Mouse (Mus musculus): ENCODE measurements at regions not wholly inside any gene's neighbourhood (a gene's known extent, or its start where the extent isn't known, plus 50 kb on each side); places are given as distances from the start of the nearest gene placed in this dataset.
"Not testable (repeated sequence)": the region's sequence is repeated elsewhere in the genome, so short reads cannot be mapped to it uniquely, and the experiment has no call there.

DNA sequence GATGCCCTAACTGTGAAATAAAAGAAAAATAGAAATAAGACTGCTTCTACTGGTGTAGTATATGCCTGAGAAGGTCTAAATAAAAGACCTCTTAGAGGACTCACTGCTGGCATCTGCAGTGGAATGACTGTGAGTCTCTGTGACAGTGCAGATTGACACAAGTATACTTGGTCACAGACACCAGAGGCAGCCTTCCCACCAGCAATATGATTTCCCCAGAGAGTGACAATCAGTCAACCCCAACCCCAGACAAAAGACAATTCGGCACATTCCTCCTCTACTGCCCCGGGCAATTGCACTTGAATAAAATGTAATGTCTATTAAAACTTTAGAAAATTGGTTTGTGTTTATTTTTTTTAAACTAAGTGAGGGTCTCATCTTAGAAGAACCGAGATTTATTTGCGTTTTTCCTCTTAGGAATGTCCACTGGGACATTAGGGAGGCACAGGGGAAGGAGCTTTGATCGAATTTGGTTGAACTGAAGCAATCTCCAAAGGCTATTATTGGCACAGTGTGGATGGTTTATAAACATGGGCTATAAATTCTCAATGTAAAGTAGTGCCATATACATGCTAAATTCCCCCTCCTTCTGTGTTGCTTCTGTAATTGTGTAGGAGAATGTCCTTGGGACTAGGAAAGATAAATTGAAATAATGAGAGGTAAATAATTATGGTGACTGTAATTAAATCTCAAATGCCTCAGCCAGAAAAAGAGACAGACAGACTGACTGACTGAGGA, 123.0 kb upstream of the Lnx1 start:
- DNase-seq = no peak

DNA sequence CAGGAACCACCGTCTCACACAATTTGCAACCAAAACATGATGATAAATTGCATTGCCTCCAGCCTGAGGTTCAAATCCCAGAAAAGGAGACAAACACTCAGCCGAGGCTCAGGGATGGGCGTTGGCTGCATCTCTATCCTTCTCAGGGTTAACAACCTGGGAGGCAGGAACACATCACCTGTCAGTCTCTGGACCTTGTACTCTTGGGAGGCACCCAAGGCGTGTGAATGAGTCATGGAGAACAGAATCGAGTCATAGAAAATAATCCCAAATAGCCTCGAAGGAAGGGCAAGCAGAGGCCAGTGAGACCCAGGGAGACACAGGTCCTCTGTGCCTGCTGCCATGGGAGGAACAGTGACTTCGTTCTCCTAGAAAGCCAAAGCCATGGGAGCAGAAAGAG, 121.0 kb upstream of the Lnx1 start:
- no peak for DNase-seq

DNA sequence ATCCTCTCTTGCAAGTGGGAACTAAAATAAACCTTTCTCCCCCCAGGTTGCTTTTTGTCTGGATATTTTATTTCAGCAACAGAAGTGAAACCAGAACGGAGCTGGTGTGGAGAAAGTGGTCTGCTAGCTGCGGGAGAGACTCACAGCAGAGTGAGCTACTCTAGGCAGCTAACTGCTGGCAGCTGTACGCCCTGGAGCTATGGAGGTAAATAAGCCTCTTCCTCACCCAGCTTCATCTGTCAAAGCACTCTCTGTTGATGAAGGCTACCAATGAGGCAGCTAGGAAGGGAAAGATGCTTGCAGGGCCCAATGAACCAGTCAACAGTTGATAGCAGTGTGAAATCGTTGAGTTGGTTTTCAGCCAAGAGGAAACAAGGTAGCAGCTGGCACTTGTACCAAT, 119.3 kb upstream of the Lnx1 start:
- no peak for DNase-seq

DNA sequence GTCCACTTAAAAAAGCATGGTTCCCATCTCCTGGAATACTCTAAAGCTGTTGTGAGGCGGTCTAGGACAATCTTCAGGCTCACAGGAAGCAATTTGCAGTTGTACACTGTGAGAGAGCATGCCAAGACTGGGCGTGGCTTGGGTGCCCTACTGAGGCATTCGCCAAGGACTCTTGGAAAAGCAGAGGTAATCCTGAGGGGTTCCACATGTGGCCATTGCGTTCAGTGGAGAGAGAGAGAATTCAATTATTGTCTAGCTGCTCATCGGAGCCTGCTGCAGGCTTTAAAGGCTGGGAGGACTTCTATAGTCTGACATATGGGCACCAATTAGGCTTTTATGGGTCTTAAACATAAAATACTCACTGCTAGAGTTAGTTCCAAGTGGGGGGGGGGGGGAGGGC, 113.8 kb upstream of the Lnx1 start:
- no peak for DNase-seq

DNA sequence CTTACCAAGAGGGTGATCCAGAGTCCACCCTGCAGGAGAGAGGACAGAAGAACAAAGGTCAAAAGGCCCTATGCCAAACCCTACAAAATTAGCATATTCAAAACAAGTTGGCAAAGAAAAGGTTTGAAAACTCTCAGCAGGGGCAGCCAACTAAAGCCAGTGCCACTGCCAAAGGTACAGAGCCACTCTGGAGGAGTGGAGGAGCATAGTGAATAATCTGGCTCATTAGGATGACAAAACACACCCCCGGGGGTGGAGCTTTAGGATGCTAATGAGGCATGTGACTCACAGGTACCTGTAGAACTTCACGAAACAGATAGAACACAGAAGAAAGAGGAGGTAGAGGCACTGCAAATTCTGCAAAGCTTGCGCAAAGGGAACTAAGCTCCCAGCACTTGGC, 110.7 kb upstream of the Lnx1 start:
- DNase-seq = no peak

DNA sequence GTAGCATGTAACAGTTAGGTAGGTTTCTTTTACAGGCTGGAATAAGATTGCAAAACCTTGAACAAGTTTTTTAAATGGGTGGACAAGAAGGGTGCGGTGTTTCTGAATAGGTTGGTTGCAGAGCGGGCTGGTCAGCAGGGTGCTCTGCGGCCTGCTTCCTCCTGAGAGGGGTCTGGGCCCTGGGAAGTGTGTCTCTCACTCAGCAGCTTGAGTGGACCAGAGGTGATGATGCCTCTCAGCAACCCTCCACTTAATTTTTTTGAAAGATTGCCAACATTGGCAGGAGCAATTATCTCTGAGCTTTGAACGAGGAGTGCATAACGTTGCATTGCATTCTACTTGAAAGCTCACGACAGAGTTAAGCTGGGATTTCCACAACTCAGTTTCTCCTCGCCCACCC, 108.3 kb upstream of the Lnx1 start:
- no peak for DNase-seq

DNA sequence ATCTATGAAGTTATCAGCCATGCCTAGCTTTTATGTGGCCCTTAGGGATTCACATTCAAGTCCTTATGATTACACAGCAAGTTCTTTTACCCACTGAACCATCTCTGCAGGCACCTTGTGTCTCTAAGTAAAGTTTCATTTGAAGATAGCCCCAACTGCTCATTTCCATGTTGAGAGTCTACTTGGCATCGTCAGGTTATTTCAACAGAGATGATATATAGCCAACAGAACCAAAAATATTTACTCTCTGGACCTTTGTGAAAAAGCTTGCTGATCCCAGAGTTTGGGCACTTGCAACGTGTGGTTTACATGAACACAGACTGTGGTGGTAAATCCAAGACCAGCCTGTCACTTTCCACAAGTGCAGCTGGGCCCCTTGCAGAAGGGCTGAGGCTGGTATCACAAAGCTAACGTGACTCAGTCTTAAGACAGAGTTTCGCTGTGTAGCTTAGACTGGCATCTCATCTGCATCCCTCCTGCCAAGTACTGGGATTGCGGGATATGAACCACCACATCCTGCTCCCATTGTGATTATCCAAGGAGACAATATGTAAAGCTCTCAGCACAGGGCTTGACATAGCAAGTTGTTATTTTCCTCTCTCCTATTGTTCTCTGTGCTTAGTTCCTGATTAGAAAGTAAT, 105.0 kb upstream of the Lnx1 start:
- DNase-seq = no peak

DNA sequence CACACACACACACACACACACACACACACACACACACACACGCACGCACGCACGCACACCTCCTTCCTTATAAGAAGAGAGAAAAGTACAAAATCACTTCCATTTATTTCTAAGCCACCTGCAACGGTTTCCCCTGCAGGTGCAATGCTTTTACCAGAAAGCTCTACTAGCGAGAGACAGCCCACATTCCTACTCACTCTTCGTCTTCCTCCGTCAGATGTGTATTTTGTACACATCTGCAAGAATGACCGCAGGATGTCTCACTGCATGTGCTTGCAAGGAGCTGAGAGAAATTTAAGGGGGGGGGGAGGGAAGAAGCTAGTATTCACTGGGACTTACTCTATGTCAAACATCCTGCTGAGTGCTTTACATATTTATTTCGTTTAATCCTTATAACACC, 99.2 kb upstream of the Lnx1 start:
- no peak for DNase-seq

DNA sequence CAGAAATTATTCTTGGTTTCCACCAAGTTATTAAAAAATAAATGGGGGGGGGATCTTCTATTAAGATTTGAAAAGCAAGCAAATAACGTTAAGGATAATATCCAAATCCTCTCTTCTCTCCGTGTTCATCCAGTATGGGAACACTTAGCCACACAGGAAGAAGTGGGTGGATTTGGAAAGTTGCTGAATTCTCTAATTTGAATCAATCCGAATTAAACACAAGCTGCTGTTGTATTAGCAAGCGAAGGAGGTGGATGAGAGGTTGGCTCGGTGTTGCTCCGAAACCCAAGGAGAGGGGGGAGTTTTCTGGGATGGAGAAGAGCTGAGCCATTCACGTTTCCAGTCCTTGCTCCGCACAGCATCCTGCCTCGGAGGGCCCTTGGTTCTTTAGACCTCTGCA, 97.6 kb upstream of the Lnx1 start:
- no peak for DNase-seq

DNA sequence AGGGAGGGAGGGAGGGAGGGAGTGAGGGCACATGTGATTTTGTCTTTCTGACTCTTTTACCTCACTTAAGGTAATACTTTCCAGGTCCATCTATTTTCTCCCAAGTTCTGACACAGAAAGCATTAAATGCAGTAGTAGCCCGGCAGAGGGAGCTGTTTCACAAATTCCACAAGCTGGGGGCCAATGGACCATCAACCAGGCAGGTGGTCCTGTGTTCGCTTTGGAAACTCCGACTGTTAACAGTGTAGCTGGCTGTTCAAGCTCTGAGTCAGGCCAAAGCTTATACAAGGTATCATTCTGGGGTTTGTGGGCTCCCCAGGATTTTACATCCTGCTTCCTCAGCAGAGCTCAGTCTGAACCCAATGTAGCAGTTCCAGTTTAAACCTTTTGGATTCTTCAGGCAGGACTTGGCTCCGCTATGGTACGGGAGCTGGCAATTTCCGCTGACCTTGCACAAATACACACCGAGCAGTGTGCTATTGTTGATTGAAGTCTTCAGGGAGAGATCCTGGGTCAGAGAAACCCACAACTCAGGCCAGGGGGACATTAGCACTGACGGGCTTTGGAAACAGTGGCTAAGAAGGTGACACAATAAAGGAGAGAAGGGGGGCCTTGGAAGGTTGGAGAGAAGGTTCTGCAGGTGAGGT, 93.8 kb upstream of the Lnx1 start:
- peak; percentile 90 for DNase-seq

DNA sequence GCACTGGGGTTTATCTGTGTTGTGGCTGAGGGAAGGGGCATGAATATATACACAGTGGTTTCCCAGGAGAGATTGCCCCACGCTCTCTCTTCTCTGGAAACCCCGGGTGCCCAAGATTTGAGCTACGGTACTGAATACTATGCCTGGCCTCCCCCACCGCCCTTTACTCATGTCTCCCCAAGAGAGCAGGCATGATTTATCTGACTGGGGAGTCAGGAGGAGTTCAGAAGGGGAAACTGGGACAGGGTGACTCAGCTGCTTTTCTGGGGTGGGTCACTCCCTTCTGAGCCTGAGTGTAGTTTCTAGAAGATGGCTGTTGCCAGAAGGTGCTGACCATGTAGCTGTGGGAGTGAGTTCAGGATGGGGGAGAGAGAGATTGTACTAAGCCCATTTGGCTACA, 92.0 kb upstream of the Lnx1 start:
- no peak for DNase-seq

DNA sequence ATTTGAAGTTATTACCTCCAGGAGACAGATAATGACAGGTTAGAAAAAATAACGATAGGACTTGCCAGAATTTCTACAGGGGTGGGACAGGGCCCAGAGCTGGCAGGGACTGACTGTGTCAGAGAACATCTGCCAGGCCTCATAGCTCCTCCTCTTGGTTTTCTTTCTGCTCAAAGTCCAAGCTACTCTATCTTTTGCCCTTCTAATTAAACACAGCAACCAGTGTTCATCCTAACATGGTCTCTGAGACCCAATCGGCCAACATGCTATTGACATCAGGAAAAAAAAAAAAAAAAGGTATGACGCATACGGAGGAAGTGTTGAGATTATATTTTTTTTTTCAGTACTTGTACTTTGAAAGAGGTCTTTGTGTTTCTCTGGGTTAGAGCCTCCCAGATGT, 90.7 kb upstream of the Lnx1 start:
- no peak for DNase-seq

DNA sequence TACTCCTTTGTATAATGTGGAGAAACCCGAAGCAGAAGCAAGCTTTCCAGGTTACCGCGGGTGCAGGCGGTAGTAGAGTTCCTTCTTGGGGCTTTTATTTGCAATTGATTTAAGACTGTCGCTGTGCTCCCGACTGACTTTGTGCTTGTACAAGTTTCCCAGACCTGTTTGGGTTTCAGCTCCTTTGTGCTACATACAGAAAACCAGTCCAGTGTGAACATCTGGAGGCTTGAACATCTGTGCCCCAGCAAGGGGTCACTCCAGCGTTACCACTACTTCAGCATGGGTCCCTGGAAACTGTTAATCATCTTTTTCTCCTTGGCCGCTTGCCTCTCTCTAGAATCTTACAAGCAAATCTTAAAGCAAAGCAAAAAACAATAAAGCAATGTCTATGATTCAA, 90.2 kb upstream of the Lnx1 start:
- peak; percentile 65 for DNase-seq

DNA sequence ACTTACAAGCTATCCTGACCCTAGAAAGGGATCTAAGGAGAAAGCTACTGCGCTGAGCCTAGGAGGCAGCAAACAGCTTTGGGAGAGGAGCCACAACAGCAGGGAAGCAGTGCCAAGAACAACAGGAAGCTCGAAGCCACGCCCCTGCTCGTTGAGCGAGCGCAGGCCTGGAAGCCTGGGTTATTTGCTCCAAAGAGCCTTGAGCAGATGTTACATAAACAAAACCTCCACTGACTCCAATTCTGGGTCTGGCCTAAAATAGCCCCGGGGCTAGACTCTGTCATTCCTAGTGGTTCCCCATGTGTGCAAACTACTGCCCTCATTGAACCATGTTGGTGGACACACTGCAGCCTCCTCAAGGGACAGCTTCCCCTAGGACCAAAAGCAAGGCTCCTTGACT, 89.6 kb upstream of the Lnx1 start:
- peak; percentile 87 for DNase-seq

DNA sequence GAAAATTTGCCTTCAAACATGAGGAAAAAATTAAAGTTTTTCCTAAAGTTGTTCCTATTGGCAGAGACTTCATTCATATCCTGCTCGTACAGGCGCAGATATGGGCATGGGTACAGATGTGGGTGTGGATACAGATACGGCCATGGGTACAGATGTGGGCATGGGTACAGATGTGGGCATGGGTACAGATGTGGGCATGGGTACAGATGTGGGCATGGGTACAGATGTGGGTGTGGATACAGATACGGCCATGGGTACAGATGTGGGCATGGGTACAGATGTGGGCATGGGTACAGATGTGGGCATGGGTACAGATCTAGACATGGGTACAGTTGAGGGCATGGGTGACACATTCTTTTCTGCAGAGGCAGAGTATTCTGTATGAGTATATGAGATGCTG, 87.8 kb upstream of the Lnx1 start:
- DNase-seq = not testable (repeated sequence)

DNA sequence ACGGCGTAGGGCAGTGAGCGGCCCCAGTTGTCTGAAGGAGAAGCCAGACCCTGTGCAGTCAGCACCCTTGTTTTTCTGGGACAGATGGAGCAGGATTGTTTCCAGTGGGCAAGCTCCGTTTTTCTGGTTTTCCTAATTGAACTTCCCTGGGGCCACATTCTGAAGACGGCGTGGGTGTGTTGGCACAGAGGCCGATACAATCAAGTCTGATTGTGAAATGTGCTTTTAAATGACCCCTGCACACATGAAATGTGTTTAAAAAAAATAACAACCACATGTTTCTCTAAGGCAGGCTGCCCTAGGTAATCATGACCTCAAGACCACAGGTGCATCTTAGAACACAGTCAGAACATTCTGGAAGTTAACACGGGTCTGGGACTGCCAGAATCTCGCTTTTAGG, 81.2 kb upstream of the Lnx1 start:
- DNase-seq = no peak

DNA sequence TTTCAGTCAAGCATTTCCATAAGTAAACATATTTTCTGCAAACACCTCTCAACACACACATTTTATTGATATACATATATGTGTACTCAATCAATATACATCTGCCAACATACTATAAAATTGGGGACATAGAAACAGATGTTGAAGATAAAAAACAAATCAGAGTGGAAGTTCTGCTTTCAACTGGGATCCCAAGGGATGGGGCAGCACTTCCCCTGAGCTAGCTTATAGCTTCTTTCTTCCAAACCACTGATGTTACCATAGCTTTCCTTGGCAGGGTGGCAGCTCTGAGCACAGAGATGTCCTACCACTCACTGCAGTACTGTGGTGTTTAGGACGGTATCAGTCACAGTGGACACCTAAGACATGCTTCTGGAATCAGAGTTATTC, 75.4 kb upstream of the Lnx1 start:
- DNase-seq = no peak

DNA sequence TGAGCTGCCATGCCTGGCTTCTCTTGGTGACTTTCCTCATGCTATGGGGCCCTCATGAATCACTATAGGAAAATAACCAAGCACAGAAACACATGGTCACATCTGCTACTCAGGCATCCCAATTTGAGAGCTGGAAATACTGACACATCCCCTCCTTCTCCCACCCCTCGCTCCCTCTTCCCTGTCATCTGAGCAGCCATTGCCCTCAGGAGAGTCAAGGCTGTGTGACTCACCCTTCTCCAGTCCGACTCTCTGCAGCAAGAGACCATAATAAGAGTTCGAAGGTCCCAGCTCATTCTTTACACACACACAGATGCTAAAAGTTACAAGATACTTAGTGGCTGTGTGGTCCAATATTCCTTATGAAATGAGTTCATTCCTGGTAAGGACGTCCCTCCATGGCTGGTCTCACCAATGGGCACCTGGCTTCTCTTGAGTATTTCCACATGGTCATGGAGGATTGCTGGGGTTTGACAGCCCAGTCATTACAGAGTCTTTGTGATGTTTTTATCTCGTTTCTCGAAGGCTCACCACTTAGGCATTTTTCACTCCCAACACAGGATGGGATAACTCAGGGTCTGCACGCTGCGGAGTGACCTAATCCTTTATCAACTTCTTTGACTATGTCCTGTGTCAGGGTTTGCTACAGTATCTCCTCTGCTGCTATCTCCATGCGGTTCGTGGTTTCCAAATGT, 74.8 kb upstream of the Lnx1 start:
- DNase-seq = no peak

DNA sequence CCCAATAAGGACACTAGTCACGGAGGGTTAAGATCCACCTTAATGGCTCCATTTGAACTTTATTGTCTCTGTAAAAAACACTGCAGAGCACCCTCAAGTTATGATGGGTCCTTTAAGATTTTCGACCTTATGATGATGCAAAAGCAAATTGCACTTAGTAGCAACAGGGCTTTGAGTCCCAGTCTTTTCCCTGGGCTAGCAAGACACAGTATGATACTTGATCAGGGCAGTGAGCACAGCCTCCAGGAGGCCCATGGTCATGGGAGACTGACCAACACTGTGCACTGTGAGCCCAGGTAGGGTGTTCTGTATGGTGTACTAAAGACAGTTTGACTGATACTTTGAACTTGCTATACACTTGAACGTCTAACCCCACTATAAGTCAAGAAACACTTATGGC, 73.4 kb upstream of the Lnx1 start:
- DNase-seq = no peak

DNA sequence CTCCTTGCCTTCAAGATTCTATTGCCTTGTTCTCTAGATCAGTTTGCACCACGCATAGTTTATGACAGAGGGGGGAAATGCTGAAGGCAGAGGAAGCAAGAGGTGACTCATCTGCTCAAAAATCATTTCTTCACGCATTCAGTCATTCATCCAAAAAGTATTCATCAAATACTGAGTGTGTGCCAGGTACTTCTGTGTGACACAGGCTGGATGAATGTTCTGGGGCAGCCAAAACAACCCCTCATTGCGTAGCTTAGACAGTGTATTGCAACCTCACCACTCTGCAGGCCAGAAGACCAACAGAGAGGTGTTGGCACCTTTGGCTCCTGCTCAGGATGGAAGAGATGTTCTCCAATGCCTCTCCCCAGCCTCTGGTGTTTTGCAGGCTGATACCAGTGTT, 72.9 kb upstream of the Lnx1 start:
- no peak for DNase-seq

DNA sequence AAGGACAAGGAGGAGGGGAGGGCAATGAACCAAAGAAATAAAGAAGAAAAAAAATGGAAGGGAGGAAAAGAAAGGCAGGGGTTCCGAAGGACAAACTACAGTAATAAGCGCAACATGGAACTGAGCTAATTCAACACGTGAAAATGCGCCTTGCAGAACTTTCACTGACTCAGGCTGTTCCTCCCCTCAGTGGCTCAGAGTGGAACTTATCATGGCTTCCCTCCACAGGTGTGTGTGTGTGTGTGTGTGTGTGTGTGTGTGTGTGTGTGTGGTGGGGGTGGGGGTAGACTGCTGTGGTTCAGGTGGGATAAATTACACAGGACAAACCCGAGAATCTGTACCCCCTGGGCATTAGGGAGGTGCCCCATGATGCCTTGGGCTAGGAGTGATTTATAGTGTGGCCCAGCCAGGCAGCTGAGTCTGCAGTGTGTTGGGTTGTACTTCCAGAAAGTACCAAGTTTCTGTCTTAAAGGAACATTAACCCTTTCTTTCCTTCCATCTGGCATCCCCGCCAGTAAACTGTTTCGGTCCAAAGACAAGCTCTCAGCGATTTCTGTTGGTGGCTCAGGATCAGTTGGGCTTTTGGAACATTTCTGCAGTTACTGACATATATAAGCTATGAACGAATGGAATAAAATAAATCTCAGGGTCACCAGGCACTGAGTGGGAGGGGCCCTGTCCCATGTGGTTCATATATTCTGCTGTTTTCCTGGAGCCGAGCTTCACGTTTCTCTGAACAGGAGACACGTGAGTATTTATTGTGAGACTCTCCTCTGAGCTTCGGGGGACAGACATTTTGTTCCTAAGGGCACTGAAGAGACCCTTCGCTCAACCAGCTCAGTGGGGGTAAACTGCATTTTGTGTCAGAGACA, 71.1 kb upstream of the Lnx1 start:
- DNase-seq = no peak

DNA sequence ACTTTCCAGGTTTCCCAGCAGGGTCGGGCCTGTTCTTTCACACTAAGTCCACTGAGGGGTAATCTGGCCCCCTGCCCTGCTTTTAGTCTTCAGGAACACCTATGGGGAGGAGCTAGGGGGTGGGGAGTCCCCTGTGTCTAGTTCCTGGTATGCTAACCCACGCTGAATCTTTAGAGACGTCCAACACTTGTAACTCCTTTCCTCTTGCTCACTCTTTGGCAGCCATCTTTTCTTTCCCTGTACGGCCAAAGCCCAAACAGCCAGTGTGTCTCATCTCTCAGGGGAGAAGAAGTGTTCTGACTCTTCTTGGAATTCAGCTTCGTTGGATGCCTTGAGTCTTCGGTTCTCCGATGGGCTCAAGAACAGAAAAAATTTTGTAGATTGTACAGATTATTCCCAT, 68.4 kb upstream of the Lnx1 start:
- DNase-seq = no peak

DNA sequence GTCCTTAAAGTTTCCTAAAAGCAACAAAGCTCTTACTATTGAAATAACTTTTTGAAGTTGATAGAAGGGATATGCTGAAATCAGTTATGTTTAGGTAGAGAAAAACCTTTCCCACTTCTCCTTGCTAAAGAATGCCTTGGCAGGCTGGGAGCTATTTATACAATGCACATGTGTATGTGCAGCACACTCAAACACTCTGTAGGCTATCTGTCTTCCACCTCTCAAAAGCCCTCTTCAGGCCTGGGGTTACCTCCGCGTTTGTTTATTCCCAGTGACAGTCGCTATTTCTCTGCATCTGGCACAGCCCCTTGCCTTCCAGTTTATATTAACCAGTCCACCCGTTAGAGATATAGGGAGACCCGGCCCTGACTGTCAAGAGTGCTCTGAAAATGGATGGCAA, 66.3 kb upstream of the Lnx1 start:
- DNase-seq = no peak
